Mouse (Mus musculus) urinary bladder, postnatal 36 days (tissue): ENCODE results near the gene Uba7.

Experiments
- DNase-seq, 2 experiments: peaks; one replicate each; pipeline ENCODE4 v3.0.0; 2022; ENCODE audit warnings: low spot score in 2 of 2, mixed read lengths in 1 of 2

Gene Uba7

GRCm38 (mm10) chr9:107975399-107976386, at the start of gene Uba7:
Uba7 (plus strand) TSS chr9:107975505.
- DNase-seq: peak; percentile 26 to 27

- no peak for DNase-seq
Observed at GRCm38 (mm10) chr9:107926920-107927420, 48.3 kb upstream of the Uba7 start.

- no peak for DNase-seq
Observed at GRCm38 (mm10) chr9:107927749-107928148, 47.6 kb upstream of the Uba7 start.

GRCm38 (mm10) chr9:107928169-107928568, 47.1 kb upstream of the Uba7 start, which contains the start of gene Actl11:
Actl11 (plus strand) TSS chr9:107928469.
- no peak for DNase-seq

- DNase-seq: no peak
Observed at GRCm38 (mm10) chr9:107932221-107932620, 43.1 kb upstream of the Uba7 start.

GRCm38 (mm10) chr9:107934146-107934545, 41.2 kb upstream of the Uba7 start:
- DNase-seq: no peak

GRCm38 (mm10) chr9:107935374-107935773, 39.9 kb upstream of the Uba7 start, which contains the start of gene Camkv:
Camkv (plus strand) TSS chr9:107935674.
- DNase-seq: no peak

GRCm38 (mm10) chr9:107935790-107936214, 39.5 kb upstream of the Uba7 start:
- no peak for DNase-seq

GRCm38 (mm10) chr9:107936215-107936822, 39.0 kb upstream of the Uba7 start:
- DNase-seq: no peak

- no peak for DNase-seq
Observed at GRCm38 (mm10) chr9:107936831-107937230, 38.5 kb upstream of the Uba7 start.

GRCm38 (mm10) chr9:107947241-107948194, 27.8 kb upstream of the Uba7 start:
- DNase-seq: no peak

- DNase-seq: no peak
Observed at GRCm38 (mm10) chr9:107949184-107949921, 26.0 kb upstream of the Uba7 start.

GRCm38 (mm10) chr9:107949922-107950235, 25.4 kb upstream of the Uba7 start, which contains the start of gene Traip:
Traip (plus strand) TSS chr9:107950136.
- DNase-seq: no peak

- DNase-seq: peak; percentile 84 to 91
Observed at GRCm38 (mm10) chr9:107950460-107951355, 24.6 kb upstream of the Uba7 start.

- no peak for DNase-seq
Observed at GRCm38 (mm10) chr9:107955613-107956289, 19.6 kb upstream of the Uba7 start.

- DNase-seq: no peak
Observed at GRCm38 (mm10) chr9:107957141-107957540, 18.2 kb upstream of the Uba7 start.

- no peak for DNase-seq
Observed at GRCm38 (mm10) chr9:107959896-107960295, 15.4 kb upstream of the Uba7 start.

- DNase-seq: no peak
Observed at GRCm38 (mm10) chr9:107960928-107961327, 14.4 kb upstream of the Uba7 start.

- DNase-seq: no peak
Observed at GRCm38 (mm10) chr9:107961351-107961762, 13.9 kb upstream of the Uba7 start.
